Mouse (Mus musculus): Measurements from ENCODE around the gene Ttll4. TPM values are rescaled to one million over a fixed set of nuclear protein-coding genes. Genes with fewer than 3 reads are reported as not detected.

Gene Ttll4
- polyA plus RNA-seq (2016; fragmentation: Nextera tagmentation; extraction: Ambion mirVana): 49.9 and 59.4 TPM in 2 replicates

- H3K4me3 ChIP-seq: peak within 1 kb of the TSS; percentile 87
- peaks cover 32% of the 10 kb centered on the region for H3K36me3 ChIP-seq (replicated peaks)
- peak within 1 kb of the TSS; percentile 97 for H3K27ac ChIP-seq (replicated peaks)
- DNase-seq (ENCODE audit: low spot score): peak; percentile 97
- H3K9me3 ChIP-seq: no peaks in the 10 kb centered on the region
- peaks cover 13% of the 10 kb centered on the region for H3K4me1 ChIP-seq
- 1% methylated on average over 66 of the region's 66 CpGs for WGBS
- no peaks in the 10 kb centered on the region for H3K27me3 ChIP-seq (replicated peaks; ENCODE audit: low read depth, poor library complexity, severe bottlenecking)
Measured at GRCm38 (mm10) chr1:74661448-74662195, at the start of gene Ttll4. Gene Ttll4 (plus strand): TSS chr1:74661745.

GRCm38 (mm10) chr1:74624183-74624582, 37.4 kb upstream of the Ttll4 start:
- H3K4me3 ChIP-seq: no peak overlapping the region
- DNase-seq (ENCODE audit: low spot score): no peak
- no peaks in the 10 kb centered on the region for H3K27me3 ChIP-seq (replicated peaks; ENCODE audit: low read depth, poor library complexity, severe bottlenecking)
- 94% methylated on average over 1 of the region's 1 CpGs for WGBS
- peaks cover 36% of the 10 kb centered on the region for H3K36me3 ChIP-seq (replicated peaks)
- peaks cover 7% of the 10 kb centered on the region; the same call in 1 of the 2 replicates for H3K4me1 ChIP-seq
- no peak overlapping the region for H3K27ac ChIP-seq (replicated peaks)
- no peaks in the 10 kb centered on the region for H3K9me3 ChIP-seq

DNA sequence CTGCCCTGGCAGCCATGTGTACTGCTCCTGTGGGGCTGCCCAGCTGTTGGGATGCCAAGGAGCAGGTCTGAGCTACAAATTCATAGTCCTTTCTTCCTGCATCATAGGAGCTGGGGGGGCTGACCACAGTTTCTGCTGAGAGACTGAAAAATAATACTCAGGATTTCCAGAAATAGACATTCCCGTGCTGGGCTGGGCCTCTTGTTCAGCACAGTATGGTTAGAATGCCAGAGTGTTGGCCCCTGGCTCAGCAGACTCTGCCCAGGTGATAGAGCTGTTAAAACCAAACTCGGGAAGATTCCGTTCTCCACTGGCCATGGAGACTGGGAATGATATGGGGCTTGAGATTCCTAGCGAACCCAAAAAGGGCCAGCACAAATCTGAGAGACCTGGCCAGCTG, 35.5 kb upstream of the Ttll4 start:
- no peak for DNase-seq (ENCODE audit: low spot score)
- no peaks in the 10 kb centered on the region for H3K27me3 ChIP-seq (replicated peaks; ENCODE audit: low read depth, poor library complexity, severe bottlenecking)
- peaks cover 7% of the 10 kb centered on the region; the same call in 1 of the 2 replicates for H3K4me1 ChIP-seq
- no peak overlapping the region for H3K4me3 ChIP-seq
- H3K27ac ChIP-seq (replicated peaks): no peak overlapping the region
- no peaks in the 10 kb centered on the region for H3K9me3 ChIP-seq
- 86% methylated on average over 4 of the region's 4 CpGs for WGBS
- H3K36me3 ChIP-seq (replicated peaks): peaks cover 36% of the 10 kb centered on the region

DNA sequence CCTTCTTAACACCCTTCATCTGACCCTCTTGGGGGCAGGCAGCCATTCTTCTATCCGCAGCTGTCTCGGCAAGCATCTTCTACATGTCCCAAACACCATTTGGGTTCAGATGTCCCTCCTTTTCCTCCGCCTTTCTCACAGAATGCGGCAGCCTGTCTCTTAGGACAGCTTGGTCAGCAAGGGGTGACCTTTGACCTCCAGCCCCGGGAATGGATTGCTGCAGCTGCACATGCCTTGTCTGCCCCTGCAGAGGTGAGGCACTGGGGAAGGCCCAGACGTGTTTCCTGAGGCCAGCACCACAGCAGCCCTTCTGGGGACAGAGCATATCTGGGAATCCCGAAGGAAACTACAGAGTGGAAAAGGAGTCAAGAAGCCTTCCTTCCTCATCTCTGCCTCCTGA, 33.5 kb upstream of the Ttll4 start:
- H3K27ac ChIP-seq (replicated peaks): no peak overlapping the region; the same call in 1 of the 2 replicates
- H3K36me3 ChIP-seq (replicated peaks): peaks cover 29% of the 10 kb centered on the region
- no peak overlapping the region for H3K4me3 ChIP-seq
- WGBS: 34% methylated on average over 7 of the region's 7 CpGs
- H3K27me3 ChIP-seq (replicated peaks; ENCODE audit: low read depth, poor library complexity, severe bottlenecking): no peaks in the 10 kb centered on the region
- H3K4me1 ChIP-seq: peaks cover 7% of the 10 kb centered on the region; the same call in 1 of the 2 replicates
- H3K9me3 ChIP-seq: no peaks in the 10 kb centered on the region
- peak; percentile 32 for DNase-seq (ENCODE audit: low spot score)

- Histone ChIP-seq H3K36me3 (replicated peaks) (peaks cover 18% of the 10 kb centered on the region; the same call in 1 of the 2 replicates), H3K27ac (replicated peaks) (no peak overlapping the region), H3K4me1 (peaks cover 6% of the 10 kb centered on the region; the same call in 1 of the 2 replicates), H3K27me3 (replicated peaks; ENCODE audit: low read depth, poor library complexity, severe bottlenecking) (no peaks in the 10 kb centered on the region), H3K9me3 (no peaks in the 10 kb centered on the region), H3K4me3 (no peak overlapping the region)
- DNase-seq (ENCODE audit: low spot score): no peak
- WGBS: 80% methylated on average over 4 of the region's 4 CpGs
Measured at GRCm38 (mm10) chr1:74632734-74633133, 28.8 kb upstream of the Ttll4 start.

- DNase-seq (ENCODE audit: low spot score): no peak
- 67% methylated on average over 2 of the region's 2 CpGs for WGBS
- Histone ChIP-seq H3K36me3 (replicated peaks) (no peaks in the 10 kb centered on the region), H3K27me3 (replicated peaks; ENCODE audit: low read depth, poor library complexity, severe bottlenecking) (no peaks in the 10 kb centered on the region), H3K4me3 (no peak overlapping the region), H3K4me1 (no peaks in the 10 kb centered on the region), H3K27ac (replicated peaks) (no peak overlapping the region), H3K9me3 (no peaks in the 10 kb centered on the region)
Measured at GRCm38 (mm10) chr1:74643524-74643923, 18.0 kb upstream of the Ttll4 start.

GRCm38 (mm10) chr1:74643926-74644325, 17.6 kb upstream of the Ttll4 start:
- H3K36me3 ChIP-seq (replicated peaks): no peaks in the 10 kb centered on the region
- no peaks in the 10 kb centered on the region for H3K4me1 ChIP-seq
- H3K27ac ChIP-seq (replicated peaks): no peak overlapping the region
- no peaks in the 10 kb centered on the region for H3K27me3 ChIP-seq (replicated peaks; ENCODE audit: low read depth, poor library complexity, severe bottlenecking)
- H3K4me3 ChIP-seq: no peak overlapping the region
- no peak for DNase-seq (ENCODE audit: low spot score)
- H3K9me3 ChIP-seq: no peaks in the 10 kb centered on the region

DNA sequence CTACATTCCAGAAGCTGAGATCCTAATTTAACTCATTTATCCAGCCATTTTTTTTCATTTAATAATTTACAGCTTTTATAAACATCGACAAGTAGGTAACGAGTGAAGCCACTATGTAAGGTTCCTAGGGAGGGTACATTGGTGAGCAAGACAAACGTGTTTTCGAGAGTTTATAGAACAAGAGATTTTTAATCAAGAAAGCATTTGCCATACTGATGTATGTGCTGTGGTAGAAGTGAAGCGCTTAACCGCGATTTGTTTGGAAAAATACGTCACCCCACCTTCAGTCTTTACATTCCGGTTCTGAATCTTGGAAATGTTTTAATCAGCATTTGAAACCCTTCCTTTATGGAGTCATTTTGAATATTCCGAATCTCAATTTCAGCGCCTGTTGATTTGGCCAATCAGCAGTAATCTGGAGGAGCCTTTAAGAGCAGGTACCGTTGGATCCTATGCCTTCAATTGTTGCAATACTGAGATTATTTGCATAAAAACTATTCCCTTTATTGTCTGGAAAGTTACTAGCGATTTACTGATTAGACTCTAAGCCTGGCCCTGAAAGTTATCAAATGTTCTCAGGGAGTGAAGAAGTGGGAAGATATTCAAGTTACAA, 814 bp downstream of the Ttll4 start:
- Histone ChIP-seq H3K36me3 (replicated peaks) (peaks cover 40% of the 10 kb centered on the region), H3K27me3 (replicated peaks; ENCODE audit: low read depth, poor library complexity, severe bottlenecking) (no peaks in the 10 kb centered on the region), H3K4me3 (peak overlapping the region; percentile 87), H3K9me3 (no peaks in the 10 kb centered on the region), H3K4me1 (peaks cover 15% of the 10 kb centered on the region), H3K27ac (replicated peaks) (peak overlapping the region; percentile 97)
- WGBS: 4% methylated on average over 13 of the region's 13 CpGs
- DNase-seq (ENCODE audit: low spot score): no peak

- H3K4me1 ChIP-seq: peaks cover 20% of the 10 kb centered on the region
- 87% methylated on average over 6 of the region's 6 CpGs for WGBS
- no peaks in the 10 kb centered on the region for H3K9me3 ChIP-seq
- no peaks in the 10 kb centered on the region for H3K27me3 ChIP-seq (replicated peaks; ENCODE audit: low read depth, poor library complexity, severe bottlenecking)
- no peak overlapping the region for H3K4me3 ChIP-seq
- DNase-seq (ENCODE audit: low spot score): no peak
- H3K27ac ChIP-seq (replicated peaks): no peak overlapping the region
- peaks cover 67% of the 10 kb centered on the region for H3K36me3 ChIP-seq (replicated peaks)
Measured at GRCm38 (mm10) chr1:74665153-74665552, 3.6 kb downstream of the Ttll4 start.

DNA sequence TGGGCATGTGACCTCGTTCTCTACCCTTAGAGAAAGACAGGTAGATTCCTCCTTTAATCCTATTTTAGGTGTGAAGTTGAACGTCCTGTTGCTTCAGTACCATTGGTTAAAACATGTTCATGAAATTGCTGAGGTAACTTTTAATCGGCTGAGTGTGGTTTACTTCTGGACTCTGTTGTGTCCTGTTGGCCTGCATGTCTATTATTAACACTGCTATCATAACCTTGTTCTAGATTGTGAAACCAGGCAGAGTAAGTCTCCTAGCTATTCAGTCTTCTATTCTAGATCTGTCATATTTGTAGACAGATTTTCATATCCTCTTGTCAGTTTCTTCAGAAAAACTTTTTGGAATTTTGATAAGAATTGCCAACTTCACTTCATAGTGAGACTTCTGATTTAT, 6.8 kb downstream of the Ttll4 start:
- Histone ChIP-seq H3K27me3 (replicated peaks; ENCODE audit: low read depth, poor library complexity, severe bottlenecking) (no peaks in the 10 kb centered on the region), H3K9me3 (no peaks in the 10 kb centered on the region), H3K4me1 (peaks cover 10% of the 10 kb centered on the region), H3K4me3 (no peak overlapping the region), H3K36me3 (replicated peaks) (peaks cover 97% of the 10 kb centered on the region), H3K27ac (replicated peaks) (no peak overlapping the region)
- WGBS: 94% methylated on average over 3 of the region's 3 CpGs
- no peak for DNase-seq (ENCODE audit: low spot score)

- H3K27me3 ChIP-seq (replicated peaks; ENCODE audit: low read depth, poor library complexity, severe bottlenecking): no peaks in the 10 kb centered on the region
- no peaks in the 10 kb centered on the region for H3K9me3 ChIP-seq
- H3K27ac ChIP-seq (replicated peaks): no peak overlapping the region
- H3K4me3 ChIP-seq: no peak overlapping the region
- DNase-seq (ENCODE audit: low spot score): no peak
- peaks cover 95% of the 10 kb centered on the region for H3K36me3 ChIP-seq (replicated peaks)
- WGBS: 90% methylated on average over 7 of the region's 7 CpGs
- H3K4me1 ChIP-seq: peaks cover under 1% of the 10 kb centered on the region; the same call in 1 of the 2 replicates
Measured at GRCm38 (mm10) chr1:74672731-74673130, 11.2 kb downstream of the Ttll4 start.

GRCm38 (mm10) chr1:74676863-74677262, 15.3 kb downstream of the Ttll4 start:
- H3K9me3 ChIP-seq: no peaks in the 10 kb centered on the region
- no peak overlapping the region for H3K4me3 ChIP-seq
- 88% methylated on average over 3 of the region's 3 CpGs for WGBS
- no peak for DNase-seq (ENCODE audit: low spot score)
- H3K27me3 ChIP-seq (replicated peaks; ENCODE audit: low read depth, poor library complexity, severe bottlenecking): no peaks in the 10 kb centered on the region
- H3K27ac ChIP-seq (replicated peaks): no peak overlapping the region
- peaks cover 96% of the 10 kb centered on the region for H3K36me3 ChIP-seq (replicated peaks)
- no peaks in the 10 kb centered on the region for H3K4me1 ChIP-seq

DNA sequence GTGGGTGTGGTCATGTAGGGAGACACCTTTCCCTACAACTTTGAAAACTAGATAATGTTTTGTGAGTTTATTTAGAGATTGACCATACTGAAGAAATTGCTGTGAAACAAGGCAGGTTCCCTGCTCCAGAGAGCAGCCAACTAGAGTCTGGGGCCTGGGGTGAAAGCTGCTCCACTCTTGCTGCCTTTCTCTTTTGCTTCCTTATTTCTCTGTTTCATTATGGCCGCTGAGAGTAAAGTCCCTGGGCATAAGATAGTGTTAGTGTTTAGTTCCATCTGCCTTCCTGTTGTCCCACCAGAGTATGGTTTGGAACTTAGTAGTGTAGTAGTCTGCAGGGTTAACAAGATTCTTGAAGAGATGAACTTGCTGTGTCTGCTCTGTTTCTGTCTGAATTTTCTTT, 16.3 kb downstream of the Ttll4 start:
- WGBS: 81% methylated on average over 1 of the region's 1 CpGs
- Histone ChIP-seq H3K27ac (replicated peaks) (no peak overlapping the region), H3K4me1 (no peaks in the 10 kb centered on the region), H3K36me3 (replicated peaks) (peaks cover 96% of the 10 kb centered on the region), H3K27me3 (replicated peaks; ENCODE audit: low read depth, poor library complexity, severe bottlenecking) (no peaks in the 10 kb centered on the region), H3K4me3 (no peak overlapping the region), H3K9me3 (no peaks in the 10 kb centered on the region)
- no peak for DNase-seq (ENCODE audit: low spot score)

All from embryonic facial prominence, embryonic 10.5 days (tissue).